Mouse (Mus musculus) testis, adult 2 months (tissue): ENCODE measurements around the gene Yaf2. TPM values are rescaled to one million over a fixed set of nuclear protein-coding genes. Genes with fewer than 3 reads are reported as not detected.

Experiments
- H3K27ac ChIP-seq: fragments of 200-500 bp; 2 replicates; pipeline ENCODE4 v1.5.1; 2012; ENCODE audit warnings: low read depth, low read length; ENCODE audit not compliant: control insufficient read depth, insufficient read depth
- H3K27me3 ChIP-seq: fragments of 200-500 bp; 2 replicates; pipeline ENCODE4 v1.6.1; 2012; ENCODE audit warnings: mild to moderate bottlenecking, low read length, moderate library complexity; ENCODE audit not compliant: control insufficient read depth, insufficient read depth
- H3K36me3 ChIP-seq: fragments of 200-500 bp; 2 replicates; pipeline ENCODE4 v1.6.1; 2012; ENCODE audit warnings: mild to moderate bottlenecking, low read length; ENCODE audit not compliant: control insufficient read depth, insufficient read depth
- H3K4me1 ChIP-seq: fragments of 200-500 bp; 2 replicates; pipeline ENCODE4 v1.6.1; 2012; ENCODE audit warnings: low read length; ENCODE audit not compliant: control insufficient read depth, insufficient read depth
- H3K4me3 ChIP-seq: fragments of 200-500 bp; 2 replicates; pipeline ENCODE4 v1.5.1; 2012; ENCODE audit warnings: low read depth, mild to moderate bottlenecking, low read length, moderate library complexity, mixed read lengths; ENCODE audit not compliant: control insufficient read depth
- CTCF ChIP-seq: fragments of 200-500 bp; IDR thresholded peaks from 2 replicates; pipeline ENCODE4 v1.5.1; 2012; ENCODE audit warnings: low read depth, mild to moderate bottlenecking, inconsistent platforms, low read length, moderate library complexity; ENCODE audit not compliant: control insufficient read depth, insufficient read depth, insufficient replicate concordance
- POLR2A ChIP-seq: fragments of 200-500 bp; IDR thresholded peaks from 2 replicates; pipeline ENCODE4 v1.6.1; 2012; ENCODE audit warnings: low read depth, mild to moderate bottlenecking, inconsistent platforms, low read length, moderate library complexity; ENCODE audit not compliant: control insufficient read depth
- polyA plus RNA-seq: library from polyadenylated mRNA; depleted of rRNA; stranded (reverse); fragments of >200 nt; gene quantifications from 2 replicates; pipeline ENCODE4 v1.2.3, GENCODE M21; 2012

Gene Yaf2
- polyA plus RNA-seq, 1 experiment: 10.3 TPM

GRCm38 (mm10) chr15:93284326-93284725 is 52.4 kb downstream of the Yaf2 start:
- no peaks in the 10 kb centered on the region for H3K36me3 ChIP-seq
- TF ChIP-seq POLR2A (no peak), CTCF (no peak)
- H3K4me1 ChIP-seq: no peaks in the 10 kb centered on the region
- H3K27me3 ChIP-seq: no peaks in the 10 kb centered on the region
- no peak overlapping the region for H3K4me3 ChIP-seq
- no peak overlapping the region for H3K27ac ChIP-seq

GRCm38 (mm10) chr15:93283349-93283748 is 53.4 kb downstream of the Yaf2 start:
- no peaks in the 10 kb centered on the region for H3K36me3 ChIP-seq
- H3K27ac ChIP-seq: no peak overlapping the region
- no peak for TF ChIP-seq POLR2A
- TF ChIP-seq CTCF: no peak
- no peaks in the 10 kb centered on the region for H3K27me3 ChIP-seq
- H3K4me1 ChIP-seq: no peaks in the 10 kb centered on the region
- H3K4me3 ChIP-seq: no peak overlapping the region

GRCm38 (mm10) chr15:93276276-93276675 is 60.5 kb downstream of the Yaf2 start:
- Histone ChIP-seq H3K36me3 (no peaks in the 10 kb centered on the region), H3K27ac (no peak overlapping the region), H3K4me3 (peak overlapping the region; percentile 94), H3K27me3 (no peaks in the 10 kb centered on the region), H3K4me1 (peaks cover 7% of the 10 kb centered on the region; the same call in 1 of the 2 replicates)
- no peak for TF ChIP-seq POLR2A
- no peak for TF ChIP-seq CTCF

- peaks cover 7% of the 10 kb centered on the region; the same call in 1 of the 2 replicates for H3K4me1 ChIP-seq
- peak overlapping the region; percentile 94 for H3K4me3 ChIP-seq
- TF ChIP-seq CTCF (no peak), POLR2A (peak; percentile 1; the same call in 1 of the 2 replicates)
- no peaks in the 10 kb centered on the region for H3K27me3 ChIP-seq
- no peaks in the 10 kb centered on the region for H3K36me3 ChIP-seq
- H3K27ac ChIP-seq: peak overlapping the region; percentile 61
Measured at GRCm38 (mm10) chr15:93275623-93276022, 61.1 kb downstream of the Yaf2 start.

GRCm38 (mm10) chr15:93274679-93275583 is 61.8 kb downstream of the Yaf2 start, which contains the start of gene Gxylt1:
Gene Gxylt1, minus strand, starts transcription at chr15:93275179.
- peak within 1 kb of the TSS; percentile 94 for H3K4me3 ChIP-seq
- no peaks in the 10 kb centered on the region for H3K36me3 ChIP-seq
- TF ChIP-seq CTCF (no peak), POLR2A (peak; percentile 79)
- H3K27me3 ChIP-seq: no peaks in the 10 kb centered on the region
- H3K4me1 ChIP-seq: peaks cover 7% of the 10 kb centered on the region; the same call in 1 of the 2 replicates
- H3K27ac ChIP-seq: peak within 1 kb of the TSS; percentile 87

- H3K36me3 ChIP-seq: no peaks in the 10 kb centered on the region
- TF ChIP-seq POLR2A (no peak), CTCF (no peak)
- H3K4me1 ChIP-seq: peaks cover 7% of the 10 kb centered on the region; the same call in 1 of the 2 replicates
- H3K27me3 ChIP-seq: no peaks in the 10 kb centered on the region
- H3K4me3 ChIP-seq: peak overlapping the region; percentile 94
- peak overlapping the region; percentile 87 for H3K27ac ChIP-seq
Measured at GRCm38 (mm10) chr15:93273788-93274678, 62.7 kb downstream of the Yaf2 start.
